Mouse (Mus musculus): ENCODE data around the gene Nxf7. TPM values are rescaled to one million over a fixed set of nuclear protein-coding genes. Genes with fewer than 3 reads are reported as not detected.
"Not testable (repeated sequence)": the region's sequence is repeated elsewhere in the genome, so short reads cannot be mapped to it uniquely, and the experiment has no call there.

The Nxf7 gene
- not detected in 2 replicates for polyA plus RNA-seq (2012)

GRCm38 (mm10) chrX:135598677-135599076, at the start of gene Nxf7:
Nxf7 (minus strand) TSS chrX:135598777.
- H3K4me3 ChIP-seq (replicated peaks) = no peak within 1 kb of the TSS
- H3K27me3 ChIP-seq (ENCODE audit: control insufficient read depth) = no peaks in the 10 kb centered on the region
- H3K9me3 ChIP-seq (ENCODE audit: control insufficient read depth, low read length) = peaks cover 6% of the 10 kb centered on the region
- H3K36me3 ChIP-seq (ENCODE audit: control insufficient read depth) = no peaks in the 10 kb centered on the region
- no peaks in the 10 kb centered on the region for H3K4me1 ChIP-seq (ENCODE audit: control insufficient read depth)
- TF ChIP-seq GATA1 (IDR thresholded peaks at IDR 0.05; ENCODE audit: low read length) = no peak
- TF ChIP-seq TAL1 (IDR thresholded peaks at IDR 0.05; ENCODE audit: low read length) = no peak

GRCm38 (mm10) chrX:135627605-135628004, 29.0 kb upstream of the Nxf7 start, which contains the start of gene Prame:
Prame (minus strand) TSS chrX:135627705.
- H3K4me1 ChIP-seq (ENCODE audit: control insufficient read depth) = no peaks in the 10 kb centered on the region
- H3K4me3 ChIP-seq (replicated peaks) = no peak within 1 kb of the TSS
- H3K9me3 ChIP-seq (ENCODE audit: control insufficient read depth, low read length) = no peaks in the 10 kb centered on the region
- no peaks in the 10 kb centered on the region for H3K27me3 ChIP-seq (ENCODE audit: control insufficient read depth)
- H3K36me3 ChIP-seq (ENCODE audit: control insufficient read depth) = no peaks in the 10 kb centered on the region
- TF ChIP-seq GATA1 (IDR thresholded peaks at IDR 0.05; ENCODE audit: low read length) (no peak), TAL1 (IDR thresholded peaks at IDR 0.05; ENCODE audit: low read length) (no peak)

GRCm38 (mm10) chrX:135601298-135602029, 2.9 kb upstream of the Nxf7 start:
- H3K36me3 ChIP-seq (ENCODE audit: control insufficient read depth); H3K4me3 ChIP-seq (replicated peaks); H3K9me3 ChIP-seq (ENCODE audit: control insufficient read depth, low read length); H3K4me1 ChIP-seq (ENCODE audit: control insufficient read depth); H3K27me3 ChIP-seq (ENCODE audit: control insufficient read depth): not testable (repeated sequence)

GRCm38 (mm10) chrX:135598096-135598495, 481 bp downstream of the Nxf7 start:
- peaks cover 6% of the 10 kb centered on the region for H3K9me3 ChIP-seq (ENCODE audit: control insufficient read depth, low read length)
- H3K4me3 ChIP-seq (replicated peaks) = no peak overlapping the region
- H3K27me3 ChIP-seq (ENCODE audit: control insufficient read depth) = no peaks in the 10 kb centered on the region
- H3K4me1 ChIP-seq (ENCODE audit: control insufficient read depth) = no peaks in the 10 kb centered on the region
- TF ChIP-seq TAL1 (IDR thresholded peaks at IDR 0.05; ENCODE audit: low read length) = no peak
- no peak for TF ChIP-seq GATA1 (IDR thresholded peaks at IDR 0.05; ENCODE audit: low read length)
- no peaks in the 10 kb centered on the region for H3K36me3 ChIP-seq (ENCODE audit: control insufficient read depth)

GRCm38 (mm10) chrX:135576412-135576811, 22.2 kb downstream of the Nxf7 start:
- no peaks in the 10 kb centered on the region for H3K9me3 ChIP-seq (ENCODE audit: control insufficient read depth, low read length)
- TF ChIP-seq GATA1 (IDR thresholded peaks at IDR 0.05; ENCODE audit: low read length) (no peak), TAL1 (IDR thresholded peaks at IDR 0.05; ENCODE audit: low read length) (no peak)
- H3K4me1 ChIP-seq (ENCODE audit: control insufficient read depth) = no peaks in the 10 kb centered on the region
- no peaks in the 10 kb centered on the region for H3K36me3 ChIP-seq (ENCODE audit: control insufficient read depth)
- H3K4me3 ChIP-seq (replicated peaks) = no peak overlapping the region
- H3K27me3 ChIP-seq (ENCODE audit: control insufficient read depth) = no peaks in the 10 kb centered on the region

GRCm38 (mm10) chrX:135574958-135575628, 23.5 kb downstream of the Nxf7 start:
- not testable (repeated sequence) for H3K27me3 ChIP-seq (ENCODE audit: control insufficient read depth); H3K9me3 ChIP-seq (ENCODE audit: control insufficient read depth, low read length); H3K4me3 ChIP-seq (replicated peaks); H3K4me1 ChIP-seq (ENCODE audit: control insufficient read depth); H3K36me3 ChIP-seq (ENCODE audit: control insufficient read depth)

- not testable (repeated sequence) for H3K4me1 ChIP-seq (ENCODE audit: control insufficient read depth); H3K27me3 ChIP-seq (ENCODE audit: control insufficient read depth); H3K36me3 ChIP-seq (ENCODE audit: control insufficient read depth); H3K9me3 ChIP-seq (ENCODE audit: control insufficient read depth, low read length); H3K4me3 ChIP-seq (replicated peaks)
These were observed 24.2 kb downstream of the Nxf7 start for GRCm38 (mm10) chrX:135574261-135574957.

GRCm38 (mm10) chrX:135569467-135569866, 29.1 kb downstream of the Nxf7 start:
- H3K9me3 ChIP-seq (ENCODE audit: control insufficient read depth, low read length); H3K36me3 ChIP-seq (ENCODE audit: control insufficient read depth); H3K4me3 ChIP-seq (replicated peaks); H3K27me3 ChIP-seq (ENCODE audit: control insufficient read depth); H3K4me1 ChIP-seq (ENCODE audit: control insufficient read depth): not testable (repeated sequence)

- H3K4me1 ChIP-seq (ENCODE audit: control insufficient read depth); H3K9me3 ChIP-seq (ENCODE audit: control insufficient read depth, low read length); H3K4me3 ChIP-seq (replicated peaks); H3K27me3 ChIP-seq (ENCODE audit: control insufficient read depth); H3K36me3 ChIP-seq (ENCODE audit: control insufficient read depth): not testable (repeated sequence)
These were observed 33.6 kb downstream of the Nxf7 start for GRCm38 (mm10) chrX:135564934-135565333.

GRCm38 (mm10) chrX:135562841-135563240, 35.7 kb downstream of the Nxf7 start:
- Histone ChIP-seq H3K36me3 (ENCODE audit: control insufficient read depth) (no peaks in the 10 kb centered on the region), H3K9me3 (ENCODE audit: control insufficient read depth, low read length) (no peaks in the 10 kb centered on the region), H3K27me3 (ENCODE audit: control insufficient read depth) (no peaks in the 10 kb centered on the region), H3K4me3 (replicated peaks) (no peak overlapping the region), H3K4me1 (ENCODE audit: control insufficient read depth) (no peaks in the 10 kb centered on the region)
- no peak for TF ChIP-seq GATA1 (IDR thresholded peaks at IDR 0.05; ENCODE audit: low read length)
- TF ChIP-seq TAL1 (IDR thresholded peaks at IDR 0.05; ENCODE audit: low read length) = no peak

GRCm38 (mm10) chrX:135561693-135562092, 36.9 kb downstream of the Nxf7 start:
- not testable (repeated sequence) for H3K9me3 ChIP-seq (ENCODE audit: control insufficient read depth, low read length); H3K27me3 ChIP-seq (ENCODE audit: control insufficient read depth); H3K36me3 ChIP-seq (ENCODE audit: control insufficient read depth); H3K4me1 ChIP-seq (ENCODE audit: control insufficient read depth); H3K4me3 ChIP-seq (replicated peaks)

GRCm38 (mm10) chrX:135560933-135561332, 37.6 kb downstream of the Nxf7 start:
- not testable (repeated sequence) for H3K27me3 ChIP-seq (ENCODE audit: control insufficient read depth); H3K4me1 ChIP-seq (ENCODE audit: control insufficient read depth); H3K36me3 ChIP-seq (ENCODE audit: control insufficient read depth); H3K9me3 ChIP-seq (ENCODE audit: control insufficient read depth, low read length); H3K4me3 ChIP-seq (replicated peaks)

- H3K27me3 ChIP-seq (ENCODE audit: control insufficient read depth); H3K36me3 ChIP-seq (ENCODE audit: control insufficient read depth); H3K4me3 ChIP-seq (replicated peaks); H3K9me3 ChIP-seq (ENCODE audit: control insufficient read depth, low read length); H3K4me1 ChIP-seq (ENCODE audit: control insufficient read depth): not testable (repeated sequence)
These were observed 38.9 kb downstream of the Nxf7 start for GRCm38 (mm10) chrX:135559665-135560064.

Measured in erythroblast, embryonic 14.5 days (primary cell).